Mouse (Mus musculus): ENCODE measurements at regions not wholly inside any gene's neighbourhood (a gene's known extent, or its start where the extent isn't known, plus 50 kb on each side); places are given as distances from the start of the nearest gene placed in this dataset.
A peak's percentile ranks its signal among the peaks of the same experiment; 100 is the strongest.

DNA sequence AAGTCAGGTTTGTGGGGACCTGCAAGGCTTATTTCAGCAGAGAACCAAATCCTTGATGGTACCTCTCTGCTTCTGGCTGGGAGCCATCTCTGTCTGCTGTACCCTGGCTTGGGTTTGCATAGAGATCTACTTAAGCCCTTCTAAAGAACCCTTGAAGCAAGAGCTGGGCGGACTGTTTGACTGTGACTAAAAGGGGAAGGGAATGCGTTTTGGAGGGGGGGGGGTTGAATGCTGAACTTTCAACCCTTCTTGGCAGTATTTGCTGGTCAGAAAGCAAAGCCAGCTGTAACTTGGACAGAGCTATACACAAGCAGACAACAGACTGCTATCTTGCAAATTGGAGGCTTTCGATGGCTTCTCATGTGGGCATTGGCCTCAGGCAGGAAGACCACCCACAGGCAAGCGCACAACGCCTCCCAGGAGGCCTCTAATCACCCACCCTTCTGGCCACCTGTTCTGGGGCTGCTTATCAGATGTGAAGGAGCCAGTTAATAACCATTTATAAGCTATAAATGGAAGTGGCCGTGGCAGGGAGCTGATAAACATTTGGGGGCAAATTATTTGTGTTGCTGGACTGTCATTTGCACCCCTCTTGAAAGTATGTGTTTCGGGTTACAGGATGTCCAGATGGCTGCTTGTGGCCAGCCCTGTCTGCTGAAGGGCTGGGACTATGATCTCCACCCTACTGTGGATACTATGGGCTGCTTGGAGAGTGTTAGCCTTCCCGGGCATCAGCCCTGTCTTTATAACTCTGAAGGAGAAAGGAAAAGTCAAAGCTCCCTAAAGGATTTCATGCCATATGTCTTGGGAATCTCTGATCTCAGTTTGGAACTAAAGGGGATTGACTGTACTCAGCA is 95.5 kb upstream of the Ercc6l2 start:
- Histone ChIP-seq H3K4me1 (ENCODE audit: control insufficient read depth, insufficient read depth, low read length) (peaks cover 20% of the 10 kb centered on the region; the same call in 1 of the 2 replicates), H3K4me3 (replicated peaks; ENCODE audit: extremely low read depth, low read depth, low read length) (no peak overlapping the region)
- 29% methylated on average over 8 of the region's 8 CpGs for WGBS
- TF ChIP-seq POLR2A (IDR thresholded peaks at IDR 0.05; ENCODE audit: borderline replicate concordance, extremely low read depth, low read depth, low read length) (no peak), CTCF (IDR thresholded peaks at IDR 0.05; ENCODE audit: insufficient read depth, low read length) (no peak)
- DNase-seq, result peak; percentile 66

DNA sequence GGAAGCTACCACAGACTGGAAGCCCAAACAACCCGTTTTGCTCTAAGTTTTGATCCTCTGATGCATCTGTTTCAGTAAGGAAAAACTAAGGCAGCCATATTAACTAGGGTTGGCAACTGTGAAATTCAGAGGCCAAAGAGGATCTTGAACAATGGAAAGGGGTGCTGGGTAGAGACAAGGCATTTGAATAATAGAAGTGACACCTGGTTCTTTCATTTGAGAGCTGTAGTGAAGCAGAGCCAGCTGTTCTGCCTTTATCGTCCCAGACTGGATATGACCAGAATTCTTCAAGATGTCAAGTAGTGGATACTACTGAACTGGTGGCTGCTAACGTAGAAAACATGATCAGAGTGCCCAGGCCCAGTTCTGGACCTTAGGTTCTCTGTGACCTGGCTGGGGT is 94.4 kb upstream of the Ercc6l2 start:
- 58% methylated on average over 3 of the region's 3 CpGs for WGBS
- H3K4me1 ChIP-seq (ENCODE audit: control insufficient read depth, insufficient read depth, low read length), result peaks cover 21% of the 10 kb centered on the region
- TF ChIP-seq CTCF (IDR thresholded peaks at IDR 0.05; ENCODE audit: insufficient read depth, low read length), result no peak
- TF ChIP-seq POLR2A (IDR thresholded peaks at IDR 0.05; ENCODE audit: borderline replicate concordance, extremely low read depth, low read depth, low read length), result no peak
- DNase-seq, result no peak
- no peak overlapping the region for H3K4me3 ChIP-seq (replicated peaks; ENCODE audit: extremely low read depth, low read depth, low read length)

DNA sequence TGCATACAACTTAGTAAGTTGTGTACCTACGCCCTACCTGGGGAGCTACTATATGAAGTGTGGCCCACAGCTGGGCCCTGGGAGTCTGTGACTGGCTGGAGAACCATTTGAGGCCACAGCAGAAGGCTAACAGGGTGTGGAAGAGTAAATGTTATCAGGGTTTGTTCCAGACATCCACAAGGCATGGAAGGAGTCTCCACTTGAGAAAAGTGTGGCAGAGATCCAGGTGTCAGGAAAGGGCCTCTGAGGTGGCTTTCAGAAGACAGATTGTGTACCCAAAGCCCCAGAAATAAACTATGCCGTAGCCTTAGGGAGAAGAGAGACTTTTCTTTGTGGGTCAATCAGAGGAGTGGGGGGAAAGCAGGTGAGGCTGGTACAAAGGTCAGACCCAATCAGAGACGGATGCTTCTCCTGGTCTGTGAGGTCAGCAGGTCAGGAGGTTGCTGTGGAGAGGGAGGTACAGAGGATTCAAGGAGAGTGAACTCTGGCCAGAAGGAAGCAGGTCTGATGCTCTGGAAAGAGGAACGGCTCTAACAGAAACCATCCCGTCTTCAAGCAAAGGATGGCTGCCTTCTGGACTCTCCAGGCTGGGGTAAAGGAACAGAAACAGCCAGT is 93.9 kb upstream of the Ercc6l2 start:
- DNase-seq, result no peak
- WGBS, result 54% methylated on average over 5 of the region's 5 CpGs
- H3K4me1 ChIP-seq (ENCODE audit: control insufficient read depth, insufficient read depth, low read length), result peaks cover 21% of the 10 kb centered on the region
- H3K4me3 ChIP-seq (replicated peaks; ENCODE audit: extremely low read depth, low read depth, low read length), result no peak overlapping the region
- no peak for TF ChIP-seq CTCF (IDR thresholded peaks at IDR 0.05; ENCODE audit: insufficient read depth, low read length)
- TF ChIP-seq POLR2A (IDR thresholded peaks at IDR 0.05; ENCODE audit: borderline replicate concordance, extremely low read depth, low read depth, low read length), result no peak

DNA sequence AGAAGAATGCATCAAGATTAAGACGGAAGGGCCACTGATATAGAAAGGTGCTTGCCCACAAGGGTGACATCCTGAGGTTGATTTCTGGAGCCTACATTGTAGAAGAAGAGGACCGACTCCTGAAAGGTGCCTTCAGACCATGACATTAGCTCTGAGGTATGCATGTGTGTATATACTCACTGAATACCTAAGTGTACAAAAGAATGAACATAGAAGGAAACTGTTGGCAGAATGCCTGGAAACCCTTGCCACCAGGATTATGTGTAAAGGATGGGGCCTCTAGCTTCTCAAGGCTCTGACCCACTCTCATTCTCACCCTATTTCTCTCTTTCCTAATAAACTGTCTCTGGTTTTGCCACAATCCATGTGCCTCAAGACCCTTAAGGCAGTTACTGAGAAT is 90.7 kb upstream of the Ercc6l2 start:
- WGBS, result 65% methylated on average over 2 of the region's 2 CpGs
- DNase-seq, result no peak
- TF ChIP-seq POLR2A (IDR thresholded peaks at IDR 0.05; ENCODE audit: borderline replicate concordance, extremely low read depth, low read depth, low read length) (no peak), CTCF (IDR thresholded peaks at IDR 0.05; ENCODE audit: insufficient read depth, low read length) (no peak)

DNA sequence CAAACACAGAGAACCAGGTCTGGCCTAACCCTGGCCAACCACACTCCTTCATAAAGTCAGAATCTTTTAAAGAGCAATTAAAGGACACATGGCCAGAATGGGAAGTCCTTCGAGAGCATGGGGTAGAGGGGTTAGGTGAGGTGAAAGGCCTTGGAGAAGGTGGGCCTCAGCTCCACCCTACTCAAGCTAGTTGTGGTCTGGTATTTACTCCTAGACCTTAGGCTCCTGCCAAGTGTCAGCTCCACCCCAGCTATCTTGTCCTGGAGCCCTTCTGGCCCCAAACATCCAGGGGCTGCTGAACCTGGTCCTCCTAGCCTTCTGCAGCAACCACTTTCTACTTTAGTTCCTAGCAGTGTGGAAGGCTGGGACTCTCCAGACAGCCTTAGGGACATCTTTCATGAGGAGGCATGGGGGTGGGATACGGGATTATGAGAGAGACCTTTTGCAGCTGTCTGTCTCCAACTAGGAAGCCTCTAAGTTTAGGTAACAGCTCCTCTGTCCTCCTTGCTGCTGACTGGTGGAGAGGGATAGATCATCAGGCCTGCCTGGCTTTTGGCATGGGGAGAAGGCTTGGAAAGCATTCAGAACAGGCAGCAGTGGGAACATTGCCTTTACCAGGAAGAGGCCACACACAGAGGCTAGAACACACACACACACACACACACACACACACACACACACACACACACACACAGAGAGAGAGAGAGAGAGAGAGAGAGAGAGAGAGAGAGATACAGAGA is 90.0 kb upstream of the Ercc6l2 start:
- TF ChIP-seq CTCF (IDR thresholded peaks at IDR 0.05; ENCODE audit: insufficient read depth, low read length) (no peak), POLR2A (IDR thresholded peaks at IDR 0.05; ENCODE audit: borderline replicate concordance, extremely low read depth, low read depth, low read length) (no peak)
- DNase-seq, result no peak
- H3K4me3 ChIP-seq (replicated peaks; ENCODE audit: extremely low read depth, low read depth, low read length), result no peak overlapping the region
- WGBS, result 64% methylated on average over 2 of the region's 2 CpGs
- peaks cover 10% of the 10 kb centered on the region for H3K4me1 ChIP-seq (ENCODE audit: control insufficient read depth, insufficient read depth, low read length)

More for the DNA sequence above, 90.7 kb upstream of the Ercc6l2 start:
- Histone ChIP-seq H3K4me3 (replicated peaks; ENCODE audit: extremely low read depth, low read depth, low read length) (no peak overlapping the region), H3K4me1 (ENCODE audit: control insufficient read depth, insufficient read depth, low read length) (peaks cover 14% of the 10 kb centered on the region)

DNA sequence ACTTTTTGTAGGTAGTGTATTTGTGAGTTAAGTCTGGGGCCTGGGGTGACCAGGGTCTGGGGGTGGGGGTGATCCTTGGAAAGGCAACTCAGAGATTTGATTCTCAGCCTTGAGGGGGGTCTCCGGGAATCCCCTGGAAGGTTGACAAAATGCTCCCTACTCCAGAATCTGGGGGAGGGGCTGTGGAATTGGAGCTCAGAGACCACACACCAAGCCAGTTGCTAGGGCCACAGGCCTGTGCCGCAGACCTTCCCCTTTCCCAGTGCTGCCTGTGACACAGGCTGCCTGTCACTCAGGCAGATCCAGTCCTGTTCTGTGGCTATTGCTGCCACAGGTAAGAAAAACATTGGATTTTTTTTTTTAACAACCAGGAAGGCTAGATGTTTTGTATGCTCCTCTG is 89.0 kb upstream of the Ercc6l2 start:
- Histone ChIP-seq H3K4me1 (ENCODE audit: control insufficient read depth, insufficient read depth, low read length) (peaks cover 5% of the 10 kb centered on the region), H3K4me3 (replicated peaks; ENCODE audit: extremely low read depth, low read depth, low read length) (no peak overlapping the region)
- TF ChIP-seq POLR2A (IDR thresholded peaks at IDR 0.05; ENCODE audit: borderline replicate concordance, extremely low read depth, low read depth, low read length) (no peak), CTCF (IDR thresholded peaks at IDR 0.05; ENCODE audit: insufficient read depth, low read length) (no peak)
- no peak for DNase-seq
- WGBS, result 57% methylated on average over 2 of the region's 2 CpGs

DNA sequence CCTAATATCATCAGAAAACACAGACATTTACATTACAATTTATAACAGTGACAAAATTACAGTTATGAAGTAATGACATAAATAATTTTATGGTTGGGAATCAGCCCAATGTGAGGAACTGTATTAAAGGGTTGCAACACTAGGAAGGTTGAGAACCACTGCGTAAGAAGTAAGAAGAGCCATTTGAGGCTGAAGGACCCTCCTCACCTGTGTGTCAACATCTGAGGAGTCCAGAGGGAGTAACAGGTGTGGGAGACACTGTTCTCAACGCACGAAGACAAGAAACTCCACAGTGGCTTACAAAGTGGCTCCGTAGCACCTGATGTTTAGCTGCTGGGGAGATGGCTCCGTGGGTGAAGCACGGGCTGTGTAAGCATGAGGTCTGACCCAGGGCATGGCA is 88.5 kb upstream of the Ercc6l2 start:
- H3K4me3 ChIP-seq (replicated peaks; ENCODE audit: extremely low read depth, low read depth, low read length), result no peak overlapping the region
- TF ChIP-seq CTCF (IDR thresholded peaks at IDR 0.05; ENCODE audit: insufficient read depth, low read length) (no peak), POLR2A (IDR thresholded peaks at IDR 0.05; ENCODE audit: borderline replicate concordance, extremely low read depth, low read depth, low read length) (no peak)
- peaks cover 5% of the 10 kb centered on the region for H3K4me1 ChIP-seq (ENCODE audit: control insufficient read depth, insufficient read depth, low read length)
- no peak for DNase-seq
- 75% methylated on average over 6 of the region's 6 CpGs for WGBS

DNA sequence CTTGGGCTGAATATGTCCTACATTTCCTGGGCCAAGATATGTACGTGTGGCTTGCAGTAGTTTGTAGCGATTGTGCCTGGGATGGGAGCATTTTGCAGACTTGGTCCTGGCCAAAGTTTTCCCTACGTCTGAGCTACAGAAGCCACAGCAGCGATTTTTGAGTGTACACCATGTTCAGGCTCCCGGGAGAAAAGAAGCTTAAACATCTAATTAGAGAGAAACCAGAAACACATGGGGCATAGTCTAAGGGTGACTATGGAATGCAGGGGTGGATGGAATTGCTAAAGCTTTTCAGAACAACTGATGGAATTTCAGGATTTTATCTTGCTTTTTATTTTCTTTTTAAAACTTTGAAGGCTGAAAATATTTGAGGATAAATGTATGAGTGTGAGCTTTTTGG is 79.3 kb upstream of the Ercc6l2 start:
- WGBS, result 86% methylated on average over 5 of the region's 5 CpGs
- DNase-seq, result no peak
- H3K4me1 ChIP-seq (ENCODE audit: control insufficient read depth, insufficient read depth, low read length), result no peaks in the 10 kb centered on the region
- no peak overlapping the region for H3K4me3 ChIP-seq (replicated peaks; ENCODE audit: extremely low read depth, low read depth, low read length)
- TF ChIP-seq POLR2A (IDR thresholded peaks at IDR 0.05; ENCODE audit: borderline replicate concordance, extremely low read depth, low read depth, low read length), result no peak
- no peak for TF ChIP-seq CTCF (IDR thresholded peaks at IDR 0.05; ENCODE audit: insufficient read depth, low read length)

DNA sequence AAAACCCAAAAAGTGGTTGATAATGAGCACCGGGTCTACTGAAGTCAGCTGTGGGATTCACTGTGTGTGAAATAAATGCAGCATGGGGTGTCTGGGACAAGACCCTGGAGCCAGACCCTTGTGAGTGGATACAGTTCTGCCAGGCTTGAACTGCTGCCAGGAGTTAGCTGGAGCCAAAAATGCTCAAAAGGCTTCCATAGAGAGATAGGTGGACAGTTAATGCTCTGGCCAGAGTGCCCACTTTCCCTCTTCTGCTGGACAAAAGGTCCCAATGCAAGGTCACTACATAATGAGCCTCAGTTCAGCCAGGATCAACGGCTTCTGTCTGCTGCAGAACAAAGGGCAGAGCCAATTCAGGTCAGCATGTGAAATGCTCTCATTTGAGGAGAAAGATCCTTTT is 73.2 kb upstream of the Ercc6l2 start:
- no peak for DNase-seq
- WGBS, result 70% methylated on average over 2 of the region's 2 CpGs

More for the DNA sequence above, 73.2 kb upstream of the Ercc6l2 start:
- H3K4me1 ChIP-seq (ENCODE audit: control insufficient read depth, insufficient read depth, low read length), result no peaks in the 10 kb centered on the region
- no peak for TF ChIP-seq POLR2A (IDR thresholded peaks at IDR 0.05; ENCODE audit: borderline replicate concordance, extremely low read depth, low read depth, low read length)
- H3K4me3 ChIP-seq (replicated peaks; ENCODE audit: extremely low read depth, low read depth, low read length), result no peak overlapping the region

Measured in lung, adult 2 months (tissue).